Mouse (Mus musculus) testis, adult 2 months (tissue): ENCODE results near the gene Pik3c2a. TPM values are rescaled to one million over a fixed set of nuclear protein-coding genes. Genes with fewer than 3 reads are reported as not detected.
"Not testable (repeated sequence)": the region's sequence is repeated elsewhere in the genome, so short reads cannot be mapped to it uniquely, and the experiment has no call there.

Experiments used
- H3K27ac ChIP-seq: fragments of 200-500 bp; 2 replicates; pipeline ENCODE4 v1.5.1; 2012; ENCODE audit warnings: low read depth, low read length; ENCODE audit not compliant: control insufficient read depth, insufficient read depth
- H3K27me3 ChIP-seq: fragments of 200-500 bp; 2 replicates; pipeline ENCODE4 v1.6.1; 2012; ENCODE audit warnings: mild to moderate bottlenecking, low read length, moderate library complexity; ENCODE audit not compliant: control insufficient read depth, insufficient read depth
- H3K36me3 ChIP-seq: fragments of 200-500 bp; 2 replicates; pipeline ENCODE4 v1.6.1; 2012; ENCODE audit warnings: mild to moderate bottlenecking, low read length; ENCODE audit not compliant: control insufficient read depth, insufficient read depth
- H3K4me1 ChIP-seq: fragments of 200-500 bp; 2 replicates; pipeline ENCODE4 v1.6.1; 2012; ENCODE audit warnings: low read length; ENCODE audit not compliant: control insufficient read depth, insufficient read depth
- H3K4me3 ChIP-seq: fragments of 200-500 bp; 2 replicates; pipeline ENCODE4 v1.5.1; 2012; ENCODE audit warnings: low read depth, mild to moderate bottlenecking, low read length, moderate library complexity, mixed read lengths; ENCODE audit not compliant: control insufficient read depth
- CTCF ChIP-seq: fragments of 200-500 bp; IDR thresholded peaks from 2 replicates; pipeline ENCODE4 v1.5.1; 2012; ENCODE audit warnings: low read depth, mild to moderate bottlenecking, inconsistent platforms, low read length, moderate library complexity; ENCODE audit not compliant: control insufficient read depth, insufficient read depth, insufficient replicate concordance
- POLR2A ChIP-seq: fragments of 200-500 bp; IDR thresholded peaks from 2 replicates; pipeline ENCODE4 v1.6.1; 2012; ENCODE audit warnings: low read depth, mild to moderate bottlenecking, inconsistent platforms, low read length, moderate library complexity; ENCODE audit not compliant: control insufficient read depth
- polyA plus RNA-seq: library from polyadenylated mRNA; depleted of rRNA; stranded (reverse); fragments of >200 nt; gene quantifications from 2 replicates; pipeline ENCODE4 v1.2.3, GENCODE M21; 2012

Pik3c2a gene
- polyA plus RNA-seq, 1 experiment: 5.6 TPM

DNA sequence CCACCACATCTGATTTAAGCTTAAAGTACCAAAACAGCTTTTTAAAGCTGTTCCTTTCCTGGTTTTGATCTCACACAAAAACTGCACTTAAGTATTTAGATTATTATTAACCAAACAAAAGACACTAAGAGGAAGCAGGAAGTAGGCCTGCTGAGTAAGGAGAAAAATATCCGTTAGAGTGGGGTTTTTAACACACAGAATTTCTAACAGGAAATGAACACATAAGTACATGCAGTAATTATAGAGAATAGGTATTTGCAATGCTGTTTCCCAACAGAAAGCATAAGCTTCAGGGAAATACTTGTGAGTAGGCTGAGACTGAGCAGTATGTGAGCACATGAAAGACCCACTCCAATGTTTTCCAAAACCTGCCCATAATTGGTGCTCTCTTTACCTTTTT, 33.8 kb downstream of the Pik3c2a start:
- TF ChIP-seq CTCF: no peak
- TF ChIP-seq POLR2A: no peak
- Histone ChIP-seq H3K4me3 (no peak overlapping the region), H3K36me3 (no peaks in the 10 kb centered on the region)

DNA sequence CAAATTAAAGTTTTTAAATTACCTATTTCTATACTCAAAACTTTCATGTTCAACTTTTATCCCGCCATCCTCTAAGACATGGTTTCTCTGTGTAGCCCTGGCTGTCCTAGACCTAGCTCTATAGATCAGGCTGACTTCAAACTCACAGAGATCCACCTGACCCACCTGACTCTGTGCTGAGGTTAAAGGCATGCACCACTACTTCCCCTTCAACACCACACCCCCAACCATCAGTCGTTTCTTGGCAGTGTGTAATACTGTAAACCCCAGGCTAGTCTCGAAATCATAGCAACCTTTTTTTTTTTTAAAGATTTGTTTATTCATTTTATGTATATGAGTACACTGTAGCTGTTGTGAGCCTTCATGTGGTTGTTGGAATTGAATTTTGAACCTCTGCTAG, 50.9 kb downstream of the Pik3c2a start:
- Histone ChIP-seq H3K4me1 (no peaks in the 10 kb centered on the region), H3K27me3 (no peaks in the 10 kb centered on the region), H3K27ac (no peak overlapping the region), H3K36me3 (no peaks in the 10 kb centered on the region; the same call in 1 of the 2 replicates), H3K4me3 (no peak overlapping the region)
- no peak for TF ChIP-seq CTCF
- TF ChIP-seq POLR2A: no peak

More for the DNA sequence above, 33.8 kb downstream of the Pik3c2a start:
- no peak overlapping the region for H3K27ac ChIP-seq
- no peaks in the 10 kb centered on the region for H3K27me3 ChIP-seq
- no peaks in the 10 kb centered on the region for H3K4me1 ChIP-seq

DNA sequence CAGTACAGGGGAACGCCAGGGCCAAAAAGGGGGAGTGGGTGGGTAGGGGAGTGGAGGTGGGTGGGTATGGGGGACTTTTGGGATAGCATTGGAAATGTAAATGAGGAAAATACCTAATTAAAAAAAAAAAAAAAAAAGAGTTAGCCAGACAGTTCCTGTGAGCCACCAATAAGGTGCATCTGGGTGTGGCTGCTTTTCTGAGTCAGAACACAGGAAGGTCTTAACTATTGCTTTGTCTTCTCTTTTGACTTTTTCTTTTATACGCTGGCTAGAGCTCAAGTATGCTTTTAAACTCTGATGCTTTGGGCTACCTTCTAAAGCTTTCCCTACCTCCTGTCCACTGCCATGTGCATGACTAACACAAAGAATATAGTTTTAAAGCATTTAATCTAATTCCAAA, 55.9 kb downstream of the Pik3c2a start:
- not testable (repeated sequence) for H3K27ac ChIP-seq, H3K4me1 ChIP-seq, H3K27me3 ChIP-seq, H3K36me3 ChIP-seq, H3K4me3 ChIP-seq

DNA sequence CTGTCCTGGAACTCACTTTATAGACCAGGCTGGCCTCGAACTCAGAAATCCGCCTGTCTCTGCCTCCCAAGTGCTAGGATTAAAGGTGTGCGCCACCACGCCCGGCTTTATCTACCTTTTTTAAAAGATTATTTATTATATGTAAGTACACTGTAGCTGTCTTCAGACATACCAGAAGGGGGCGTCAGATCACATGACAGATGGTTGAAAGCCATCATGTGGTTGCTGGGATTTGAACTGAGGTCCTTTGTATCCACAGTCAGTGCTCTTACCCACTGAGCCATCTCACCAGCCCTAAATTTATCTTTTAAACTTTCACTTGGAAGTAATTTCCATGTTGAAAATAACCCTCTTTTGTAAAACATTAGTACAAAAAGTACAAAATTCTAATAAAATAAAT, 64.1 kb downstream of the Pik3c2a start:
- H3K27ac ChIP-seq, H3K4me1 ChIP-seq, H3K4me3 ChIP-seq, H3K27me3 ChIP-seq, H3K36me3 ChIP-seq: not testable (repeated sequence)

DNA sequence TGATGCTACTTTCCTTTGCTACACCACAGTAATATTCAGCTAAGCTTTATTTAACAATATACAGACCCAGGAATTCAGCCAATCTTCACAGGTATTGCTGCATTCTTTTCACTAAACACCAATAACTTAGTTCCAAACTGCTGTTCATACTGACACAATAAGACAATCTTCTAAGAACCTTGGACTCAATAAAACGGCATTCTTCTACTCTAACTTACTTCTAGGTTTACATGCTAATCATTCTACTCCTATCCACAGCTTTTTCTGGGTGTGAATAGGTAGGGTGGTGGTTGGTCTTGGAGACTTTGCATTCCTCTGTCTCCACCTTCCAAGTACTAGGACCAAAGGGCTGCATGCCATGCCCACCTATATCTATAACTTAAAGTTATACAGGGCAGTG, 69.0 kb downstream of the Pik3c2a start:
- Histone ChIP-seq H3K4me1 (no peaks in the 10 kb centered on the region), H3K36me3 (no peaks in the 10 kb centered on the region; the same call in 1 of the 2 replicates), H3K4me3 (no peak overlapping the region), H3K27me3 (no peaks in the 10 kb centered on the region), H3K27ac (no peak overlapping the region)
- TF ChIP-seq POLR2A: no peak
- TF ChIP-seq CTCF: no peak

DNA sequence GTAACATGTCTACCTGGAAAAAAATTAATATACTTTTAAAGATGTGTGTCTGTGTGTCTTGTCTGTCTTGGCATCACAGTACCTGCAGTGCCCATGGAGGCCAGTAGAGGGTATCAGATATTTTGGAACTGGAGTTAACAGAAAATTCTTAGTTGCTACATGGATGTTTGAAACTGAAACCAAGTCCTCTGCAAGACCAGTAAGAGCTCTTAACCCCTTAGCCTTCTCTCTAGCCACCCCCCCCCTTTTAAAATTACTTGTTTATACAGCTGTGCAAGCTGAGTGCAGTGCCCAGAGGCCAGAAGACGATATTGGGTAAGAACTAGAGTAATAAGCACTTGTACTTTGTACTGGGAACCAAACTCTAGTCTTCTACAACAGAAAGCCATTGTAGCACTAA, 107.0 kb downstream of the Pik3c2a start:
- Histone ChIP-seq H3K4me3 (no peak overlapping the region), H3K27ac (no peak overlapping the region), H3K27me3 (no peaks in the 10 kb centered on the region), H3K36me3 (no peaks in the 10 kb centered on the region), H3K4me1 (no peaks in the 10 kb centered on the region)
- no peak for TF ChIP-seq POLR2A
- TF ChIP-seq CTCF: no peak

DNA sequence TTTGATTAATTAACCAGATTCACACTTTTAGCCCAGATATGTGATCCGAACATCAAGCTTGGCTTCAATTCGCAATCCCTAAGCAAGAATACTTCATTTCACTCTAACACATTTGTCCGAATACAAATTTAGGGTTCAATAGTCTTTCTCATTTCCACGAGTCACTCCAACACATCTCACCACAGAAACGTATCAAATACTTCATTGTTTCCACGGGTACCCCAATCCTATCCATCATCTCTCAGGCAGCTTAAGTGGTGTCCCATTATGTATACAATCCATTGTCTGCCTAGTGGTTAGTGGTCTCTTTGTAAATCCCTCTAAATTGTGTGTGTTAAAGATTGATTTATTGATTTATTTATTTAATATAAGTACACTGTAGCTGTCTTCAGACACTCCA, 108.1 kb downstream of the Pik3c2a start:
- H3K36me3 ChIP-seq: no peaks in the 10 kb centered on the region
- H3K4me3 ChIP-seq: peak overlapping the region; percentile 96; the same call in 1 of the 2 replicates
- H3K4me1 ChIP-seq: no peaks in the 10 kb centered on the region
- H3K27ac ChIP-seq: no peak overlapping the region
- no peaks in the 10 kb centered on the region for H3K27me3 ChIP-seq
- TF ChIP-seq POLR2A (no peak), CTCF (no peak)

DNA sequence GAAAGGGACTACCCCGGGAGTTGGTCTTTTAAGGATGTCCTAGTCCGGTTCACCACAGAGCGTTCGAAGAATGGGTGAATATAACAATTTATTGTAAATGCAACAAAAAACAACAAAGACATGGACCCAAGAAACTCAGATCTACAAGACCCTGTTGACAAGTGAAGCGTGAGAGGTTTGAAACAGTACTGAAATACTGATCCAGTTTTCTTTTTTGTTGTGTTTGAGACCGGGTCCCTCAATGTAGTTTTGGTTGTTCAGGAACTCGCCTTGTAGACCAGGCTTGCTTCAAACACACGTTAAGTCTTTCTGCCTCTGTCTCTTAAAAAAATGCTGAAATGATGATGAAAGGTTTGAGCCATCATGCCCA, 108.6 kb downstream of the Pik3c2a start:
- no peaks in the 10 kb centered on the region for H3K27me3 ChIP-seq
- no peaks in the 10 kb centered on the region for H3K4me1 ChIP-seq
- H3K36me3 ChIP-seq: no peaks in the 10 kb centered on the region
- peak overlapping the region; percentile 96 for H3K4me3 ChIP-seq
- peak overlapping the region; percentile 89 for H3K27ac ChIP-seq
- TF ChIP-seq CTCF (no peak), POLR2A (no peak)
